Mouse (Mus musculus): Measurements from ENCODE around the gene Pgbd1.
"Not testable (repeated sequence)": the region's sequence is repeated elsewhere in the genome, so short reads cannot be mapped to it uniquely, and the experiment has no call there.

The Pgbd1 gene
- long read RNA-seq, experiment 1, partial matches to known transcripts = 1 of 5 reads
- long read RNA-seq, experiment 1, other reads (novel, unspliced or antisense) = 0 of 5 reads
- long read RNA-seq, experiment 2, partial matches to known transcripts = 0 of 2 reads
- long read RNA-seq, experiment 2, other reads (novel, unspliced or antisense) = 1 of 2 reads

DNA sequence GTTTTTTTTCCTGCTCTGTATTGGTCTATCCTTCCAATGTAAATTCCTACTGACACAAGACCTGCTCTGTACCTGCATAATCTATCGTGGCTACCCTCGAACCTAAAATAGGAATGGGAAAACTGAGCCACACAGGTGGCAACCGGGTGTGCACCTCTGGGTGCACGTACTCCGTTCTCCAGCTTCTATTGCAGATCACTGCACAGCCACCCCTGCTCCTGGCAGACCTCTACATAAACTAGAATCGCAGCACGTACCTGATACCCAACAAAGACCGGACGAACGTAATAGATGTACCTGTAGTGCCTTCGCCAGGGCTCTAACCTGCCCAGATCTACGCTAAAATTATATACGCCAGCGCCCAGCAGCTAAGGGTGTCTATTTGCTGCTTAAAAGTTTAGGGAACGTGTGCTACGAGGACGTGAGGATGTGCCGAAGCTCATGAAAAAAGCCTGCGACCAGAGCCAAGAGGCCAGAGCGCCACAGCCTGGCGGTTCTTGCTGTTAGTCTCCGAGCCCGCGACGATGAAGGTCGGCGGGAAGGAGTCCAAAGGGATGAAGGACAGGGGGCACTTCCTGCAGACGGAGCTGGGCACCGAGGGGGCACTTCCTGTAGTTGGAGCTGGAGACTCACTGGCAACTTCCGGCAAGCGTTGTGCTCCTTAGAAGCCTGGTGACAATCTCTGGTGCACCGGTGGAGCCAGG, at the start of gene Pgbd1:
Pgbd1 (minus strand) TSS at position 556 of the 704 bp plus-strand sequence.
- intact Hi-C loops (cut with DNase I) = no loop called here

DNA sequence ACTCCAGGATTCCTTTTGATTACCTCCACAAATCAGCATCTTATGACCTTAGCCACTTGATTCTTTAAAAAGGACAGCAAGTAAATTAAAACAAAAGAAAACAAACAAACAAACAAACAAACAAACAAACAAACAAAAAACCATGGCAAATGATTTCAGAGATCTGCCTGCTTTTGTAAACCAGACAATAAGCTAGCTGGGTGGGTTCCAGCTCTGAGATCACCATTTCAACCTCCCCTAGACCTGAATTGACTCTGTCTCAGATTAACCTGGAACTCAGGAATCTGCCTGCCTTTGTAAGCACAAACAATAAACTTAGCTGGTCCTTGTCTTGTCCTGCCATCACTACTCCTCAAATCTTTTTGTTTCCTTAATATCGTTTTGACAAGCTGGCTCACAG, 46.0 kb upstream of the Pgbd1 start:
- intact Hi-C loops (cut with DNase I) = no loop called here

DNA sequence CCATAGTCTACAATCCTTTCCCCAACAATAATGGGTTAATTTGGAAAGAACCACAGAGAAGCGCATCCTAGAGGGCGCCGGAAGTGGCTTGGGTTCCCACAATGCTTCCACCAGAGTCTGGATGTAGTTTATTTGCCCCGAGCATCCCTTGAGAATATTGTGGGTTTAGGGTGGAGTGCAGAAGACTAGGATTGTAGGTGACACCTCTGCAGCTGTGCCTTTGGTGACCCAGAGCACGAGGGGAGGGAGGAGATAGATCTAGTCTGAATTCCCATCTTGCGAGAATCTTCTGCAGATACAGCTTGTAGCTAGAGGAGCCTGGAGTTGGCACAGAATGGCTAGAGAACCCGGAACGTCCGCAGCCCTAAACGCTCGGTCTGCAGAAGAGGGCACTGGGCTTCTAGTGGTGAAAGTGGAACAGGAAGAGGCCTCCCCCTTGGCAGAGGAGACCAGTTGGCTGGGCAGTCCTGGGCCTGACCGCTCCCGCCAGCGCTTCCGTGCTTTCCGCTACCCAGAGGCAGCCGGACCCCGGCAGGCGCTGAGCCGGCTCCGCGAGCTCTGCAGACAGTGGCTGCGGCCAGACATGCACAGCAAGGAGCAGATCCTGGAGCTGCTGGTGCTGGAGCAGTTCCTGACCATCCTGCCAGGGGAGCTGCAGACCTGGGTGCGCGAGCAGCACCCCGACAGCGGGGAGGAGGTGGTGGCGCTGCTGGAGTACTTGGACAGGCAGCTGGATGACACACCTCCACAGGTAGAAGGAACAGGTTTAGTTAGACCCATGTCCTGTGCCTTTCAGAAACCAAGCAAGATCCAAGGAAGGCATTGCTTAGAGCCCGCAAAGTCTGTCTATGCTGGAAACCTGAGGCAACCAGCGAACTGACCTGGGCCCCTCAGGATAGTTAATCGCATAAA, 38.2 kb upstream of the Pgbd1 start, which contains the start of the genes Zkscan4 and Gm10065:
Zkscan4 (plus strand) TSS at position 149 of the 912 bp plus-strand sequence.
Gm10065 (minus strand) TSS at position 683 of the 912 bp plus-strand sequence.
- intact Hi-C loops (cut with DNase I) = loop anchor here (5.0 kb wide), 1 partner anchor 53 kb away; the partner anchor contains the start of gene Zkscan8

DNA sequence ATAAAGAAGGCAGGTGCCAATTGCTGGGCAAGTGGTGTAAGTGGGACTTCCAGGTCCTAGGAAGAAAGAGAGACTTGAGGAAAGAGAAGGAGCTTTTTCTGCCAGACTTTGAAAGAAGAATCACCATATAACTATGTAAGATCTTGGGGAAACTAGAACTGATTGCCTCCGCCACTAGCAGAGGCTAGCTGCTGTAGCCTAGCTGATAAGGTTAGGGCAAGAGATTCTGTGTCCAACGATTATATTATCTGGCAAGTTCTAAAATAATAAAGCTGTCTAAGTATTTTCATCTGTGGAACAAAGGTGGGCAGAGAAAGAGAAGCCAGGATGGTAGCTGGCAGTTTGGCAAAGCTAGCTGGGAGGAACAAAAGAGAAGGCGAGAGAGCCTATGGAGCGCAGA, 31.6 kb upstream of the Pgbd1 start:
- intact Hi-C loops (cut with DNase I) = no loop called here

DNA sequence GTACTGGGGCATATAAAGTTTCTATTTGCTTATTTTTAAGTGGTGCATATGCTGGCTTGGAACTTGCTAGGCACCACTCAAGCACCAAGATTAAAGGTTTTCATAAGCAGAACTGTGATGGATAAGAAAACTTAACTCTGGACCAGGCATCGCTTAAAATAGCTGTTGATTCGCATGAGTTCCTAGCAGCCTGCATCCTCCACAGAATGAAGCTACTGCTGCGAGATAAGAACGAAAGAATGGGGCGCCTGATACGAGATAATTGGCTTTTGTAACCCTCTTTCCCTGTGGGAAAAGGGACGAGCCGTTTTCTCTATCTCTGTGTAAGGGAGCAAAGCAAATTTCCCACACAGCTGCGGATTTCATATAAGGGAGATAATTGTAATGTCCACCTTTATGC, 28.2 kb upstream of the Pgbd1 start:
- intact Hi-C loops (cut with DNase I) = no loop called here

DNA sequence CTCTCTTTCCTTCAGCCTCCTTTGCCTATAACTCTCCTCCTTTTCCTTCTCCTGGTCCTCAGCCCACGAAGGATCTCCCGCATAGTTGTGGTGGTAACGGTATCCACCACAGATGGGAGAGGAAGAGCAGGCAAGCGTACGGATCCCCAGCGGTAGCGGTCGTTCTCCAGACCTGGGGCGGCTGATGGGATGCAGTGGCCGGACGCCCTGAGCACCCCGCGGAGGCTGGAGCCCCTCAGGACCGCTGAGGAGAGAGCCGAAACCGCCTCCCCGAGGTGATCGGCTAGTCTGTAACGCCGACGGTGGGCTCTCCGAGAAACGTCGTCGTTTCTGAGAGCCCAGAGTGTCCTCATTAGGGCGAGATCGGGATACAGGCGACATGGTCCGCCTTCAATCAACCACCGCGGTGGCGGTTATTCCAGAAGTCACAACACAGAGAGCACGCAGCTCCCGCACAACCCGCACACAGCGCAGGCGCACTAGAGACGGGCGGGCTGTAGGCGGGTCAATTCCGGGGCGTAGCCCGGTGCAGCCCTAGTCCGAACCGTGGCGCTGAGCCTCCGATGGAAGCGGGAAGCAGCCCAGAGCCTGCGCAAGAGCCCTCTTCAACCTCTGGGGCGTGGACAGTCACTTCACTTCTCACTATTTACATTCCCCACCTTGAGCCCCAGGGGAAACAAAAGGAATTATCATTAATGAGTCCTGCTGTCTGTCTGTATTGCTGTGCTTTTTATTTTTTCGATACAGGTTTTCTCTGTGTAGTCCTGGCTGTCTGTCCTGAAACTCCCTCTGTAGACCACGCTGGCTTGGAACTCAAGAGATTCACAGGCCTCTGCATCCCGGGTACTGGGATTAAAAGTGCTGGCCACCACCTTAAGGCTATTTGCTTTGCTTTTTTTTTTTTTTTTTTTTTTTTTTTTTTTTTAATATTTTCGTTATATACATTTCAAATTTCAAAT, 27.5 kb upstream of the Pgbd1 start, which contains the start of gene Nkapl:
Nkapl (minus strand) TSS at position 449 of the 959 bp plus-strand sequence.
- intact Hi-C loops (cut with DNase I) = no loop called here

DNA sequence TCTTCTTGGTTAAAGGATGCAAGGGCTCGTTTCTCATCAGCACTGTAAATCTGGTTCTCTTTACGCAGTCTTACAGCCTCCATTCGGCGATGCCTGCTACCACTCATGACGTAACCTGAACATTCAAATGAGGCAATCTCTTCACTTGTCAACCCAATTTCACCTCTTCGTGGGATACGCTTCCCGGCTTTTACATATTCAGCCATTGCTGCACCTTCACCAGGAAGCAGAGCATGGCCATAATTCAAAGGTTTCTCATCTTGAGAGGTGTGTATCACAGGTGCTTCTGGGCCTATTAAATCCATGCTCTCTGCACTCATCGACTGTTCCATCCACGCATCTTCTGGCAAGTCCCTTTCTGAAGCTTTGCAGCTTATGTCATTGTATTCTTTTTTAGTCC, 26.5 kb upstream of the Pgbd1 start:
- intact Hi-C loops (cut with DNase I) = no loop called here

DNA sequence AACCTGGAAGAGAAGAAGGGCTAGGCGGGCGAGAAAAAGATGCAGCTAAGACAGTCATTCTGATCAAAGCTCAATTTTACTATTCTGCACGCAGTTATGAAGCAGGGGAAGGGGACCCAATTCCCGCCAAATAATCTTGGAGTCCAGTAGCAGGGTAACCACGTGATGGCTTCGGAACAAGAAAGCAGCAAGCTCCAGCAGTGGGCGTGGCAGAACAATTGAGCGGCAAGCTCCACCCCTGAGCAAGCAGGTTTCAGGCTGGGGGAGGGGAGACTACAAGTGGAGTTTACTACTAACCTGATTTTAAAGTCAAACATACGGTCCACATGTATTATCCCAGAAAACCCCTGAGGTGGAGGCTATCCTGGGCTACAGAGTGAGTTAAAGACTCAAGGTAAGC, 21.7 kb upstream of the Pgbd1 start:
- intact Hi-C loops (cut with DNase I) = not testable (repeated sequence)

DNA sequence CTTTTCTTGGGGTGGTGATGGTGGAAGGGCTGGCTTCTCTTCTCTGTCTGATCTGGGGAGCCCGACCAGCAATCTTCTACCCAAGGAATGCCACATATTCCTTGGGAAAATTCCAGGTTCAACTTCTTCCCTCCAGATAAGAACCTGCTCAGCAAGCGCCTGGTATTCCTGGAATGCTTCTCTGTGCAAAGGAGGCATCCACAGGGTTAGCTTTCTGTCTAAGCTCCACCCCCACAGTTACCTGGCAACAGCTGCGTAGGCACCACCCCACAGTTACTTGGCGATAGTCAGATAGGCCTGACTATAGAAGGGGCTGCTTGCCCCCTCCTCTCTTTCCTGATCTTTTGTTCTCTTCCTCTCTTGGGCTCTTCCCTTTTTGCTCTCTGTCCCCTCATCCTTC, 15.5 kb upstream of the Pgbd1 start:
- intact Hi-C loops (cut with DNase I) = no loop called here

DNA sequence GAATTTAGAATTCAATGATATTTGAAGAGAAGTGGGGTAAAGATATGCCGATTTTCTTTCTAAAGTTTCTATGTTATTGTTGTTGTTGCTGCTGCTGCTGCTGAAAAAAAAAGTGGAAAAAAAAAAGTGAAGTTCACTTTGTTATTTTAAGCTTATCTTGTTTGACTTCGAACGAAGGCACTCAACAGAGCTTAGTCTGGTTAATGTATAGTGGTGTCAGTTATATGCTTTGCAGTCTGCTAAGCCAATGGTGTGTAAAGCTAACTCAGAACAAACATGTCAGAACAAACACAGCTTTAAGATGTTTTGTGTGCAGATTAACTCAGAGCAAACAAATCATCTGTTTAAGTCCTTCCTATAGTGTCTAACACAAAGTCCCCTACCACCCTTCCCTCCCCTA, 13.3 kb upstream of the Pgbd1 start:
- intact Hi-C loops (cut with DNase I) = loop anchor here (5.0 kb wide), 2 partner anchors 52 to 92 kb away; partner anchors contain the start of genes Zkscan3 and Zscan12

DNA sequence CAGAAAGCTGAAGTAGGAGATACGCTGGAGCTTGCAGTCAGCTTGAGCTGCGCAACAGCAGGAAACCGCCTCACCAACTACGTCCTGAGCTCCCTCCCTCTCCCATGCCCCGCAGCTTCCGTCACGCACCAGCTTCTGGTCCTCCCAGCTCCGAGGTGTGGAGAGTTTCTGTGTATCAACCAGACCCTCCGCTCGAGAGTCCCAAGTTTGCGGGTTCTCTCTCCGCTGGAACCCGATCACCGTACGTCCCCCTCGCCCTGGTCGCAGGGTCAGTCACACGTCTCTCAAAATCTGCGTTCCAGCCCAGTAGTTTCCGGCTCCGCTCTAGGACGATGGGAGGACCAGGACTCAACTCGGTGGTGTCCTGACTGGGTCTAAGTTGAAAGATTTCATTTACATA, 12.6 kb upstream of the Pgbd1 start, which contains the start of gene Zscan26:
Zscan26 (minus strand) TSS at position 282 of the 400 bp plus-strand sequence.
- intact Hi-C loops (cut with DNase I) = loop anchor here (5.0 kb wide), 2 partner anchors 51 to 91 kb away; partner anchors contain the start of genes Zkscan3 and Zscan12

DNA sequence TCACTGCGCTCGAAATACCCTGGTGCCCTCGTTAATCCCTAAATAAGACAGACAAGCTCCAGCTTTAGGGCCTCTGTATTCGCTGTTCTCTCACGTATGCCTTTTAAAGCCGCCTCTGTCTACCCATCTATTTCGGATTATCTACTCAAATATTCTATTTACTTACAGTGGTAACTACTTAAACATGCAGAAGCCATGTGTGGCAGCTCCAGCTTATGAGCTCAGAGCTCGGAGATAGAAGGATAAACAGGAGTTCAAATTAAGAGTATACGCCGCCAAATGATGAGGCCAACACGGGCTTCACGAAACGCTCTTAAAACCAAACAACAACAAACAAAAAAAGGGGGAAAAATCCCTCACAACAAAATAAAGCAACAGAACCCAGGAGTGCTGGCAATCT, 12.2 kb upstream of the Pgbd1 start:
- intact Hi-C loops (cut with DNase I) = loop anchor here (5.0 kb wide), 2 partner anchors 51 to 91 kb away; partner anchors contain the start of genes Zkscan3 and Zscan12

DNA sequence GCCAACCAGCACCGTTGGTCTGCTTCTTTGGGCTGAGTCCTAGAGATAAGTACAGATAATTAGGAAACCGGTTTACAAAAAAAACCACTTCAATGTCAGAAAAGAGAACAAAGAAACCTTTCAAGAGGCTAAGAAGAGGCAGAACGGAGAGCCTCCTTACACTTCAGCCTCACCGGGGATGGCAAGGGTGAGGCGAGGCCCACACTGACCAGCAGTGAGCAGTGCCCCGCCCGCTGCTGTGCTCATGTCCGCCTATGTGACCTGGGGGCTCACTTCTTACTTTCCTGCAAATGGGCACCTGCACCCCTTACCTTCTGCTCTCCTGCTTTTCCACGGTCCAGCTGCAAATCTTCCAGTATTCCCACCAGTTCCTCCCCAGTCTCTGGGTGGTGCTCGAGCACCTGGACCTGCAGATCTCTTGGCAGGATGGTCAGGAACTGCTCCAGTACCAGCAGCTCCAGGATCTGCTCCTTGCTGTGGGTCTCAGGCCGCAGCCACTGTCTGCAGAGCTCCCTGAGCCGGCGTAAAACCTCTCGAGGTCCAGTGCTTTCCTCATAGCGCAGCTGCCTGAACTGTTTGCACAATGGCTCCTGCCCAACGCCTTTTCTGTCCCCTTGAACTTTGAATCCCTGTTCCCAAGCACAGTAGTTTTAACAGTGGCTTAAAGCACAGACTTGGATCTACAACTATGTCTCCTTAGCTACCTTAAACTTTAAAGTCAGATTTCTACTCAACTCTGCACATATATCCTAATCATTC, 7.2 kb upstream of the Pgbd1 start:
- intact Hi-C loops (cut with DNase I) = no loop called here

DNA sequence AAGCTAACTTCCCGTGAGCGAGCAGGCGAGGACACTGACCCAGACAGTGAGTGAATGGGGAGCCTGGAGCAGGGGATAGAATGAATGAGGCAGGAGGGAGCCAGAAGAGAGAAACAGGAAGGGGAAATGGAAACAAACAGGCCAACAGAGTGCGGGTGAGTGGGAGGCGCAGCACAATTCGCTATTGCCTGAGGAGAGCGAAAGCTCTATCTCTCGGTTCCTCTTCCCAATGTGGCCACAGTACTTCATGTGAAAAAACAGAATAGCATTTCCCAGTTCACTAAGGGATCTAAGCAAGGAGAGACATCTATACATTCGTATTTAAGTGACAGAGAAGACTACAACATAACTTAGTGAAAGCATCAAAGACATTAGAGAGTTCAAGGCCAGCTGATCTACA, 5.9 kb upstream of the Pgbd1 start:
- intact Hi-C loops (cut with DNase I) = no loop called here

DNA sequence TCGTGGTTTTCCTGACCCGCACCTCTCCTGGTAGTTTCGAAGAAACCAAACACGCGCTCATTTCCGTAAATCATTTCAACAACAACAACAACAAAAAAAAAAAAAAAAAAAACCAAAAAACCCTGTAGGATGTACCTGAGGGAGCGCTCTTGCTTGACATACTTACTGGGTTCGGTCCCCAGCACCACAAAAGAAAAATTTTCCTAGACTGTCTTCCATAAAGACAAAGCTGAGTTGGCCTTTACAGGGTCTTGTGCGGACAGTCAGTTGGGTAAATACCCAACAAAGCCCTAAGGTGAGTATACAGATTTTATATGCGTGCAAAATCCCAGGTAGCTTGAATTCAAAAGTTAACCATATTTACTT, 332 bp upstream of the Pgbd1 start:
- intact Hi-C loops (cut with DNase I) = no loop called here

DNA sequence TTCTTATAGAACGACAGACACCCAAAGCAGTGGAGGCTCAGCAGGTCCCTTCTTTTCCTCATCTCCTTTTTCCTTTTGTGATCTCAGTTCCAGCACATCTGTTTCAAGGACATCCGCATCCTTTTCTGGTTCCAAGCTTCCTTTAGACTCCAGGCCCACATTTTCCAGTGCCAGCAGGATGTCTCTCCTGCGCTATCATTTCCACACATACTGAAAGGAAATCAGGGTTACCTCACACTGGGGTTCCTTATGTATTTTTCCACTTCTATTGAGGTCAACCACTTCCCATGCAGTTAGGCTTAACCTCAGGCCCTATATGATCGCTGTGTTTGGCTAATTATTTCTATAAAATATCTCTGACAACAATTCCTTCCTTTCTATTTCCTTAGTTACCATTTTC, 5.4 kb downstream of the Pgbd1 start:
- intact Hi-C loops (cut with DNase I) = no loop called here

DNA sequence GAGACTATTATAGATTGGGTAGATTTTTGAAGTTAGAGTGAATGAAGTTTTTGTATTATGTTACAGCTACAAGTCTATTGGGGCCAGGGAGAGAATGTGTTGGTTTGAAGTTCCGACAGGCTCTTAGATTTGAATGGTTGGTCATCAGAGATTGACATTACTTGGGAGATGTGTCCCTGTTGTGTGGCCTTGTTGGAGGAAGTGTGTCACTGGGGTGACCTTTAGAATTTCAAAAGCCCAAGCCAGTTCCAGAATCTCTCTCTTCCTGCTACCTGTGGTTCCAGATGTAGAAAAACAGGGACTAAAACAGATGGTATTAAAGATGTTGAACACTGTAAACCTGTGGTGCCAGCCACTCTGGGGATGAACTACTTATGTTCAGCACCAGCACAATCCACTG, 13.2 kb downstream of the Pgbd1 start:
- intact Hi-C loops (cut with DNase I) = no loop called here

DNA sequence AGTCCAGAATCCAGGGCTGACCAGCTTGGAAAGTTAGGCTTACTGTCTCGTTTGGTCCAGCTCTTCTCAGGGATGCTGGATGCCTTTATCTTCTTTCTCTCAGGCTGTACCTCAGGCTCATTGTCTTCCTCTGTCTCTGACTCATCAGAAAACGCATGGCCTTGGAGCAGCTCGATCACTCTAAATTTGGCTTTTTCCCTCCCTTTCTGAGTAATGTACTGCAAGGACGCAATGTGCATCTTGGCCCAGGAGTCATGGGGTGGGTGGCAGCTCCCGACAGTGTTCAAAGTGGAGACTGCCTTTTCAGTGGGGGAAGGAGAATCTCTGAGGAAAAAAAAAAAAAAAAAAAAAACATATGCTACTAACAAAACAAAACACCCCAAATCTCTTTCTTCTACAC, 17.6 kb downstream of the Pgbd1 start:
- intact Hi-C loops (cut with DNase I) = no loop called here

DNA sequence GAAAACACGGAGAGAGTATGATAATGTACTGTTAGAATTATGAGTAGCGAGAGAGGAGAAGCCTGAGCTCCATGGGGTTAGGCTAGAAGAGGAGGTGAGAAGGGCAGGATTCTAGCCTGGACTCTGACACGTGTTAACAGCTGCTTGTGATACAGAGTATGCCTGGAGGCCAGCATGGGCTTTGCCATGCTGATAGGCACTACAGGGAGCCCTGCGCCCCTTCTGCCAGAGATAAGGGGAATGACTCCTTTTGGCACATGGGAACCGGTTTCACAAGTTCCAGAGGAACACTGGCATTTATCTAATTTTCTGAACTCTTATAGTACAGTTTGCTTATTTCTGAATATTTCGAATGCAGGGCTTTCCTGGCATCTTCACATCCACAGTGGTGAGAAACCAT, 22.0 kb downstream of the Pgbd1 start:
- intact Hi-C loops (cut with DNase I) = no loop called here

Data from adrenal gland (tissue).